Mouse (Mus musculus) spleen, postnatal 10 days (tissue): ENCODE results near the gene Prok1.

Source experiments
- DNase-seq, 2 experiments: peaks; one replicate each; pipeline ENCODE4 v3.0.0; 2021 to 2022; ENCODE audit warnings: low spot score in 2 of 2

Gene Prok1

GRCm38 (mm10) chr3:107239607-107240006, at the start of gene Prok1:
Gene Prok1, minus strand, starts transcription at chr3:107239707.
- DNase-seq, result no peak

- DNase-seq, result no peak
Measured at GRCm38 (mm10) chr3:107287346-107287745, 47.8 kb upstream of the Prok1 start.

- no peak for DNase-seq
Measured at GRCm38 (mm10) chr3:107286123-107286522, 46.6 kb upstream of the Prok1 start.

GRCm38 (mm10) chr3:107278479-107279269, 39.2 kb upstream of the Prok1 start, which contains the start of gene Lamtor5:
Gene Lamtor5, plus strand, starts transcription at chr3:107278858.
- peak; percentile 88 to 91 for DNase-seq

- DNase-seq, result no peak
Measured at GRCm38 (mm10) chr3:107276626-107277025, 37.1 kb upstream of the Prok1 start.

- DNase-seq, result no peak
Measured at GRCm38 (mm10) chr3:107275996-107276395, 36.5 kb upstream of the Prok1 start.

- no peak for DNase-seq
Measured at GRCm38 (mm10) chr3:107275351-107275750, 35.8 kb upstream of the Prok1 start.

- DNase-seq, result peak; percentile 18 to 68
Measured at GRCm38 (mm10) chr3:107273820-107274219, 34.3 kb upstream of the Prok1 start.

GRCm38 (mm10) chr3:107272433-107272832, 32.9 kb upstream of the Prok1 start:
- DNase-seq, result no peak

- no peak for DNase-seq
Measured at GRCm38 (mm10) chr3:107266814-107267345, 27.4 kb upstream of the Prok1 start.

- peak in 1 of 2 experiments; percentile 29 for DNase-seq
Measured at GRCm38 (mm10) chr3:107261851-107262165, 22.3 kb upstream of the Prok1 start.

GRCm38 (mm10) chr3:107260956-107261850, 21.7 kb upstream of the Prok1 start:
- DNase-seq, result peak; percentile 9 to 20

- DNase-seq, result no peak
Measured at GRCm38 (mm10) chr3:107257924-107258323, 18.4 kb upstream of the Prok1 start.

- DNase-seq, result no peak
Measured at GRCm38 (mm10) chr3:107256724-107257123, 17.2 kb upstream of the Prok1 start.

GRCm38 (mm10) chr3:107255992-107256391, 16.5 kb upstream of the Prok1 start:
- DNase-seq, result no peak

GRCm38 (mm10) chr3:107253925-107254324, 14.4 kb upstream of the Prok1 start:
- no peak for DNase-seq

- no peak for DNase-seq
Measured at GRCm38 (mm10) chr3:107252035-107252434, 12.5 kb upstream of the Prok1 start.

GRCm38 (mm10) chr3:107250320-107250719, 10.8 kb upstream of the Prok1 start:
- no peak for DNase-seq

GRCm38 (mm10) chr3:107249042-107249441, 9.5 kb upstream of the Prok1 start:
- no peak for DNase-seq

- no peak for DNase-seq
Measured at GRCm38 (mm10) chr3:107246876-107247275, 7.4 kb upstream of the Prok1 start.

- no peak for DNase-seq
Measured at GRCm38 (mm10) chr3:107241389-107242094, 2.0 kb upstream of the Prok1 start.

- no peak for DNase-seq
Measured at GRCm38 (mm10) chr3:107238471-107238980, 981 bp downstream of the Prok1 start.
